Mouse (Mus musculus) heart, adult 2 months (tissue): ENCODE results near the gene Ccdc141.

Experiments
- CTCF ChIP-seq: fragments of 200-600 bp; IDR thresholded peaks from 2 replicates; pipeline ENCODE4 v1.8.1; 2022; ENCODE audit warnings: antibody characterized with exemption, mild to moderate bottlenecking, moderate library complexity
- POLR2A ChIP-seq: fragments of 200-500 bp; IDR thresholded peaks from 2 replicates; pipeline ENCODE4 v1.6.1; 2011; ENCODE audit warnings: mild to moderate bottlenecking, low read depth, low read length, control low read depth; ENCODE audit not compliant: insufficient read depth

GRCm38 (mm10) chr2:77166366-77166765, 4.1 kb downstream of the Ccdc141 start:
- TF ChIP-seq POLR2A, result no peak
- no peak for TF ChIP-seq CTCF
